Mouse (Mus musculus) embryonic fibroblast, embryonic 13.5 days (primary cell): ENCODE measurements at regions not wholly inside any gene's neighbourhood (a gene's known extent, or its start where the extent isn't known, plus 50 kb on each side); places are given as distances from the start of the nearest gene placed in this dataset.

Experiments used
- CTCF ChIP-seq: IDR thresholded peaks from 2 replicates; pipeline ENCODE4 v1.5.1; 2011; ENCODE audit warnings: mild to moderate bottlenecking, control low read depth, low read length, moderate library complexity, borderline replicate concordance; ENCODE audit not compliant: insufficient read depth
- POLR2A ChIP-seq: IDR thresholded peaks from 2 replicates; pipeline ENCODE4 v1.6.1; 2011; ENCODE audit warnings: low read depth, mild to moderate bottlenecking, control low read depth, low read length, moderate library complexity

- TF ChIP-seq CTCF (no peak), POLR2A (no peak)
Observed at GRCm38 (mm10) chr5:111944972-111945285, 211.2 kb downstream of the Gm26897 start.
